Mouse (Mus musculus): ENCODE measurements around the gene Ap2m1.

The Ap2m1 gene

GRCm38 (mm10) chr16:20591076-20591705 lies 55.9 kb downstream of the Ap2m1 start:
- no peak for DNase-seq (ENCODE audit: low spot score in 2 of 2)
